Mouse (Mus musculus): ENCODE measurements at regions not wholly inside any gene's neighbourhood (a gene's known extent, or its start where the extent isn't known, plus 50 kb on each side); places are given as distances from the start of the nearest gene placed in this dataset.

DNA sequence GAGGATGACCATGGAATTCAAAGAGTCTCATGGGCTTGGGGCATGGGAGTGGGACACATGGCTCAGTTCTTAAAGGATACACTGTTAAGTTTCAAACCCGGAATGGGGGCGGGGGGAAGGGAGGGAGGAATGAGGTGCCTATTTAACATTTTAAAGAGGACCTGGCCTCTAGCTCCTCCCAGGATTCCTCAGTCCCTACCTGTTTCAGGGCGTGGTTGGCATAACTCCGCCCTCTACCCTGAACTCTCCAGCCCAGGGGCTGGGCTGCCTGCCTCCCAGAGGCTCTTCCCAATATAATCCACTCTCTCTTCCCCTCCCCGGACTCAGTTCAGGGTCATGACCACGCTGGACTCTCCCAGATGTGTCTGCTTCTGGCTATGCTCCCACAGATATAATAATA is 108.0 kb downstream of the 2410131K14Rik start:
- DNase-seq (ENCODE audit: extremely low spot score in 1 of 2, low spot score in 1 of 2), result no peak

- DNase-seq (ENCODE audit: extremely low spot score in 1 of 2, low spot score in 1 of 2), result no peak
Observed at GRCm38 (mm10) chr5:118353689-118354088, 108.7 kb downstream of the 2410131K14Rik start.

- no peak for DNase-seq (ENCODE audit: extremely low spot score in 1 of 2, low spot score in 1 of 2)
Observed at GRCm38 (mm10) chr5:118354127-118354526, 109.1 kb downstream of the 2410131K14Rik start.

DNA sequence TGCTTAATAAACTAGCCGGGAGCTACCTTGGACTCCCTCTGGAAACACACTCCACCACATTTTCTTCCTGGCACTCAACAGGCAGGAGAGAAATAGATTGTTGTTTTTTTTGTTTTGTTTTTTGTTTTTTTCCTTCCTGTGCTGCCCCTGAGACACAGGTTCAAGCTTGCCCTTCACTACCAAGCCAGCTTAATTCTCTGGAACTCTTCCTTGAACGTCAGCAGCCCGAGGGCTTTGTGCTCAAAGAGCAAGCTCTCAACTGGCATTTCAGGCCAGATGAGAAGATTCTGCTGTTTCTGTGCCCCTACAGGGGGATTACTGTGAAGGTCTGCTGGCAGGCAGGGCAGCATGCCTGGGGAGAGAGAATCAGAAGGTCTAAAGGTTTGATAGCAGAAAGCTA is 109.8 kb downstream of the 2410131K14Rik start:
- no peak for DNase-seq (ENCODE audit: extremely low spot score in 1 of 2, low spot score in 1 of 2)

DNA sequence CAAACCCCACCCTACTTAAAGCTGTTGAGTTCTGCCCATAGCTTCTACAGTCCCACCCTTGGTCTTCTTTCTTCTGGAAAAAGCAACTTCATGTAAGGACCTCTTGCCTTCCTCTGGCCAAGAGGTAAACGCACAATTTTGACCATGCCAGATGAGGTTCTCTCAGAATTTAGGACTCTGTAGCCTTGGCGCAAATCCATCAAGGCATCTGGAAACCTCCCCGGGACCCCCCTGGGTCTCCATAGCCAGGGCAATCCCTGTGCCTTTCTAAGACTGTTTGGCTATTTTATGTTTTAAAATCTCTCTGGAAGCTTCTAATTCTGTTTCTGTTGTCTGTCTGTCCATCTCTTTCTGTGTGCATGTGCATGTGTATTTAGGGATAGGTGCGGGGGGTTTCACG is 110.3 kb downstream of the 2410131K14Rik start:
- no peak for DNase-seq (ENCODE audit: extremely low spot score in 1 of 2, low spot score in 1 of 2)

GRCm38 (mm10) chr5:118355691-118356337 is 110.8 kb downstream of the 2410131K14Rik start:
- DNase-seq (ENCODE audit: extremely low spot score in 1 of 2, low spot score in 1 of 2), result no peak

DNA sequence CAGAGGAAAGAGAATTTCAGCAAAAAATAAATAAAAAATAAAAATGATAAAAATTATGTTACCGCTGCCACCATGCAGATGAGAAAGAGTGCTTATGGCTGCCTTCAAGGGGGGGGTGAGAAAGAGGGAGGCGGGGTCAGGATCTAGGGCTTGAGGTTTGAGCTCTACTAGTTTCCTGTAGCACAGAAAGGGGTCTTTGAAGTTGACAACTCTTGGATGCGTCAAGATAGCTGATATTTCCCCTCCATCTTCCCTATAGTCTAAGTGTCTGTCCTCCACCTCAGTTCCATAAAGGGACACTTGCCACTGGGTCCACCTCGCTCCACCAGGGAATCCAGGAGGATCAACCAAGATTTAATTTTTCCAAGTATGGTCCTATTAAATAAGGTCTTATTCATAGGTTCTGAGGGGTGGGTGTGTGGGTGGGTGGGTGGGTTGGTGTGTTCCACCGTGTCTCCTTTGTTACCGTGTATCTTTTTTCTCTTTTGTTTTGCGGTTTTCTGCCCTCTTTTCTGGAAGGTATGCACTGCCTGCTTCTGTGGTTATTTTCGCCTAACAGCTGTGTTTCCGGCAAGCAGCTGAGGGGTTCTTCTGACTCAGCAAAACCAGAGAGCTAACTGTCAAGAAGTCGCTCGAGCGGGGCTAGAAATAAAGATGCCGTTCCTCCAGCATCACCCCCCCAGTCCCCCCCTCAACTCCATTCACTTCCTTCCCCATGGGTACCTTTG is 114.8 kb downstream of the 2410131K14Rik start:
- peak in 1 of 2 experiments; percentile 47 for DNase-seq (ENCODE audit: extremely low spot score in 1 of 2, low spot score in 1 of 2)

DNA sequence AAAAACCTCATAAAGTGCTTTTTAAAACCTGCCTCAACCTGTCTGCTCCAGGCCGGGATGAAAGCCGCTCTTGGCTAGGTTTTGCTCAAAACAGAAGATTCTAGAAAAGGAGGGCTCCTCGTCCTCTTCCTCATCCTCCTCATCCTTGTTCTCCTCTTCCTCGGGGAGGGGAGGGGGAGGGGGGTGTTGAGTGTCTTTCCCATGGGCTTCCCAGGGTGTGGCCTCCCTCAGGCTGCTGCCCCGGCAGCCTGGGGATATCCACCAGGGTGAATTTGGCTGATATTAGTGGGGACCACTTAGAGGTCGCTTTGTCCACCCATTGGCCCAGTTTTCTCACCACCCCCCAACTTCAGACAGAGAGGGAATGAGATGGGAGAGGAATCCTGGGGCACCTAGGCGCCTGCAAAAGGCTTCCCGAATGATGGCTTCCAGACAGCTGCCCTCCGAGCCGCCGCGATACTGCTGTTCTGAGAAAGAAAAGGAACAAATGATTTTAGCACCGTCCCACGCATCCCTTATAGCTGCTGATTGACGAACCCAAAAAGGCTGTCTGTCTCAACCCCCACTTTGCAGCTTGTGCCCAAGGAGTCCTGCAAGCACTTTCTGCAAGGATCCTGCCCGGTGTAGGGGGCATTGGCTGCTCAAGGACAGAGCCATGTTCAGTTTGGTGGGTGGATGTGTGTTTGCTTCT is 115.5 kb downstream of the 2410131K14Rik start:
- DNase-seq (ENCODE audit: extremely low spot score in 1 of 2, low spot score in 1 of 2), result peak in 1 of 2 experiments; percentile 54

GRCm38 (mm10) chr5:118361133-118361852 is 116.3 kb downstream of the 2410131K14Rik start:
- no peak for DNase-seq (ENCODE audit: extremely low spot score in 1 of 2, low spot score in 1 of 2)

DNA sequence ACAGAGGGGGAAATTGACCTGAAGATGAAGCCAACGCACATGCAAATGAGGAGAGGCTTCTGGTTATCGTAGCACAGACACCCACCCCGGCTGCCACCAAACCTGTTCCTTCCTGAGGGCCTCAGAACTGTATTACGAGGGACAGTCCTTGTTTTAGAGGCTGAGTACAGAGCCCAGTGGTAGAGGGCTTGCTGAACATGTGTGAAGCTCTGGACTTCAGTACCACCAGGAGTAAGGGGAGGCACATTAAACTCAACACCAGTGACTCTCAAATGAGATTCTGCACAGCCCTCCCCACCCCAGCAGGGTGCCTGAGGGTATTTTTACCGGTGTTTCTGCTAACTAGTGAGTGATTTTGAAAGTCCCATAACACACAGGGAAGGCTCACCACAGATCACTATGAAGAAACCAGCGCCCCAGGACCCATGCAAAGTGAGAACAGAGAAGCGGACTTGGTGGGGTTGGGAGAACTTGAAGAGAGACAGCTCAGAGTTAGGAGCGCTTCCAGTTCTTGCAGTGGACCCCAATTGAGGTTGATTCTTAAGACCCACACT is 116.9 kb downstream of the 2410131K14Rik start:
- no peak for DNase-seq (ENCODE audit: extremely low spot score in 1 of 2, low spot score in 1 of 2)

DNA sequence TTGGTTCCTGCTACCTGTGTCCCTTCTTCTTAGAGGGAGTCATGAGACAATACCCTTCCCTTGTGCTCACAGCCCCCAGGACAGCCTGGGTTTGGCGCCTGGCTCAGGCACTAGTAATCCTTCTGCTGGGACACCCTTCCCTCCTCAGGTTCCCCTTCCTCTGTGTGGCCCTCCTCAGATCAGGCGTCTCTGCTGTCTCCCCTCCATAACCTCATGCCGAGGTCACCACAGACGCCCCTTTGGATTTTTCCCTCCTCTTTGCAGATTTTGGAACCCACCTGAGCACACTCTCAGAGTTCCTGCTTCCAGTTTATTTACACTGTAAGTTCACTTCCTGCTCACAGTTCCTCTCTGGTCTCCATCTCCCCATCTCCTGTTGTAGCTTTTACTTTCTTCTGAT is 117.7 kb downstream of the 2410131K14Rik start:
- DNase-seq (ENCODE audit: extremely low spot score in 1 of 2, low spot score in 1 of 2), result no peak

- no peak for DNase-seq (ENCODE audit: extremely low spot score in 1 of 2, low spot score in 1 of 2)
Observed at GRCm38 (mm10) chr5:118363154-118363553, 118.1 kb downstream of the 2410131K14Rik start.

- DNase-seq (ENCODE audit: extremely low spot score in 1 of 2, low spot score in 1 of 2), result no peak
Observed at GRCm38 (mm10) chr5:118364646-118365045, 119.6 kb downstream of the 2410131K14Rik start.

DNA sequence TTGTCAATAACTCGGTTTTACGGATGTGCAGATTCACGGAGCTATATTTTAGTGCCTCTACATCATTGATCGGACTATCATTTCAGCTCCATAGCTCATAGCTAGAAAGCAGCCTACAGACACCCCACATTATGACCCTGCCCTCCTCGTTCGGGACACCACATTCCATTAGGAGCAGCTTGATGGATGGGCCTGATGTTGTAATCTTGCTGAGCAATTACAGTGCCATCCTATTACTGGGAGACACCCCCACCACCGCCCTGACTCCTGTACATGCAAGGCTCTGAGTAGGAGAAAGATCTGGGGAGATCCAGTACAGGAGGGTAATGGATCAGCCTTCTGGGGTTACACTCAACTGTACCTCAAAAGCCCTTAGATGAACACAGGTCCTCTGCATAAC is 120.2 kb downstream of the 2410131K14Rik start:
- DNase-seq (ENCODE audit: extremely low spot score in 1 of 2, low spot score in 1 of 2), result no peak

GRCm38 (mm10) chr5:118365651-118366050 is 120.6 kb downstream of the 2410131K14Rik start:
- DNase-seq (ENCODE audit: extremely low spot score in 1 of 2, low spot score in 1 of 2), result no peak

DNA sequence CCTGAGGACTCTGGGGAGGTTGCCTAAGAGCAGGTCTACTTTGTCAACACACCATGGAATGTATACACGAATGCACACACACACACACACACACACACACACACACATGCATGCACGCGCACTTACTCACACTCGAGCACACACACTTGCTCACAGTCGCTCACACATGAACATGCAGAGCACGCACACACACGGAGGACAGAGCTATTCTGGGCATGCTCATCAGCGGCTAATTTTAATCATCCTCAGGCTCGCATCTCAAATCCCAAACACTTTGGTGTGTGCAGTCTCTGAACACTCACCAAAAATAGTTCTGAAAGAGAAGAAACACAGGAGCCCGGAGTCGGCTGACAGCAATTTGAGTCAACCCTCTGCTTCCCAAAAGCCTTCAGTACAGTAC is 122.0 kb downstream of the 2410131K14Rik start:
- DNase-seq (ENCODE audit: extremely low spot score in 1 of 2, low spot score in 1 of 2), result peak; percentile 33 to 54

DNA sequence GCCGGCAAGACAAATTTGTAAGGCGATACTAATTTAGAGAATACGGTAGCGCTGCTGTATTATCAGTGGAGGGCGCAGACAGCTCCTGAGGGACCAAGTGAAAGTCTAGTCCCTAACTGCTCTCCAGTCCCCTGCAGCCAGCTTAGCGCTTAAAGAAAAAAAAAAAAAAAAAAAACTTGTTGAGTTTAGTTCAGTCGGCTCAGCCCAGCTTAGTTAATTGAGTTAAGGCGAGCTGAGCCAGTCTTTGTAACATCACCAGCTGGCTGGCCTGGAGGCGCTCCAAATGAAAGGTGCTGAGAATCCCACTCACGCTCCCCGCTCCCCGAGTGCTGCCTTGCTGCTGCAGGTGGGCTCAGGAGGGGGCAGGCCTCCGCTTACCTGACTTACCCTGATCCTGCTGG is 128.6 kb downstream of the 2410131K14Rik start:
- DNase-seq (ENCODE audit: extremely low spot score in 1 of 2, low spot score in 1 of 2), result peak in 1 of 2 experiments; percentile 40

DNA sequence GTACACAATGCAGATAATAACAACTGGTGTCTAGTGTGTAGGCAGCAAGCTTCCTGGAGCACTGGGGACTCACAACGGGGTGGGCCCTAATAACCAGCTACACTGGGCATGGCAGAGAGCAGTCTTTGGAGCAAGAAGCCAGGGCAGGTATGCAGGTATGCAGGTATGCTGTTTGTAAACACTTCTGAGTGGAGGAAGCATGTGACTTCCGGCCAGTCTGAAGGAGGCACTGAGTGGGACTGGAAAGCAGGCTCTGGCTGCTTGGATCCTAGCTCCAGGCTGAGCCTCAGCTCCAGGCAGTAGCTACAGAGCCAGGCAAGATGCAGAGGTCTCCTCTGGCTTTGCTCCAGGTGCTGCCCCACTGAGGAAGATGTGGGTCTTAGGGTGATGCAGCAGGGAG is 129.9 kb downstream of the 2410131K14Rik start:
- DNase-seq (ENCODE audit: extremely low spot score in 1 of 2, low spot score in 1 of 2), result no peak

DNA sequence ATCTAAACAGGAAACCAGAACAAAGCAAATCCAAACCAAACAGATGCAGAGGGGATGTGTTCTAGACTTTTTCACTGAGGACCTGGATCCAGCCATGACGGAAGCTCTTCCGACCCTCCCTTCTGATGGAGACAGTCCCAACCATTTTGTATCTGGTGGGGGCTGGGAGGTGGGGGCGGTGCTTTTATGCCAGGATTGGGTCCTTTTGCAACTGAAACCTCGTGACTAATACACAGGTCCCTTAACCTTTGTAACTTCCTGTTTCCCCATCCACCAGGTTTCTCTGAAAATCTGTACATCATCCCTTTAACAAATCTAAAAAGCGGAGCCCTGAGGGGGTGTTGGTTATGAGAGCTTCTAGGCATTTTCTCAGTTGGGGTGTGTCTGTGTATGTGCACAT is 130.9 kb downstream of the 2410131K14Rik start:
- DNase-seq (ENCODE audit: extremely low spot score in 1 of 2, low spot score in 1 of 2), result no peak

GRCm38 (mm10) chr5:118376478-118376877 is 131.5 kb downstream of the 2410131K14Rik start:
- DNase-seq (ENCODE audit: extremely low spot score in 1 of 2, low spot score in 1 of 2), result no peak

DNA sequence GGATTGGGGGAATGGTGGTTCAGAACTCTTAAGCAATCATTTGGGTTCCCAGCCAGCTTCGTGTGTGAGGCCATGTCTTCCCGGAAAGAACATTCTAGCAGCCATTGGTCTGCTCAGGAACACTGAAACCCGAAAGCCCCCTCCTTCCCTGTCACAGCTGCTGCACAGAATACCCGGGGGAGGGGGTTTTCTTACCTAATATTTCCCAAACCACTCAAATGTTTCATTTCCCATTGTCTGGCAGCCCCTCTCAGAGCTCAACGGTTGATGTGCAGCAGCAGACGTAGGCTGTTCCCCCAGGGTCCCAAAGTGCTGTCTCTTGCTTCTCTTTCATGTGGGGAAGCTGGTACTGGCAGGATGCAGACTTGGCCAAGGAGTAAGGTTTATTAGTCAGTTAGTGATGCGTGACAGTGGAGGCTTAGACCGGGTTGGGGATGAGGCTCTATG is 132.4 kb downstream of the 2410131K14Rik start:
- no peak for DNase-seq (ENCODE audit: extremely low spot score in 1 of 2, low spot score in 1 of 2)
